Mouse (Mus musculus): ENCODE data around the gene Trmt5. TPM values are rescaled to one million over a fixed set of nuclear protein-coding genes. Genes with fewer than 3 reads are reported as not detected.

Gene Trmt5
- total and polyA plus RNA-seq, 3 experiments, result 21.9 to 51.3 (median 40.5) TPM

DNA sequence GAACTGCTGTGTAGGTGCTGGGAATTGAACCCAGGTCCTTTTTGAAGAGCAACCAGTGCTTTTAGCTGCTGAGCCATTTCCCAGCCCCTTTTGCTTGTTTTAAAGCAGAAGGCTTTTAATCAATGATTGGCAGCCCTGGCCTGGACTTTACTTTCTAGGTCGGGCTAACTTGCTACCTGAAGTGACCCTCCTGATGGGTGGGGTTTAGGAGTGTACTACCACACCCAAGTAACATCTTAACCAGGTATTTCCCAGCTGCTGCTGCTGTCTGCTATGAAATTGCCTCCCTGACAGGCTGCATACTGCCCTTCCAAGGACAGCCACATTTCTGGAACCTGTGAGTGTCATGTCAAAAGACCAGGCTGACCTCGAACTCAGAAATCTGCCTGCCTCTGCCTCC is 14.0 kb upstream of the Trmt5 start:
- dilution Hi-C loops (cut with MboI; ENCODE audit: extremely low pct_ligation_motif_present, extremely low pct_unique_long_range_greater_than_20kb, low sequenced_read_pairs) (no loop called here), in situ Hi-C loops (cut with MboI; ENCODE audit: low pct_ligation_motif_present, low pct_unique_long_range_greater_than_20kb, low sequenced_read_pairs) (loop anchor here (25.0 kb wide), 1 partner anchor 263 kb away; no protein-coding TSS in a partner anchor)
- no peak overlapping the region for H3K4me2 ChIP-seq (ENCODE audit: insufficient read depth, low read depth, poor library complexity, severe bottlenecking)
- no peaks in the 10 kb centered on the region for H3K27me3 ChIP-seq (replicated peaks)
- no peak for TF ChIP-seq NRF1 (IDR thresholded peaks at IDR 0.05; ENCODE audit: low read depth, low read length)
- no peak for TF ChIP-seq ETS1 (conservative IDR thresholded peaks at IDR 0.05; ENCODE audit: low read depth, low read length)
- TF ChIP-seq JUND (conservative IDR thresholded peaks at IDR 0.05; ENCODE audit: low read depth, low read length), result no peak
- TF ChIP-seq E2F4 (IDR thresholded peaks at IDR 0.05; ENCODE audit: insufficient replicate concordance, low read depth, low read length), result no peak
- H3K9me3 ChIP-seq (replicated peaks; ENCODE audit: low read length), result no peaks in the 10 kb centered on the region
- H3K79me2 ChIP-seq (replicated peaks; ENCODE audit: control insufficient read depth, extremely low read depth, insufficient read depth, poor library complexity, severe bottlenecking), result no peaks in the 10 kb centered on the region
- DNase-seq (ENCODE audit: extremely low read depth), result no peak
- H3K27ac ChIP-seq (ENCODE audit: insufficient read depth, low read depth), result no peak overlapping the region
- no peak overlapping the region for H3K4me3 ChIP-seq (replicated peaks in 1 of 3; ENCODE audit: low read depth in 2 of 3, low read length in 2 of 3, poor library complexity in 1 of 3)
- H3K36me3 ChIP-seq (replicated peaks in 1 of 2; ENCODE audit: control insufficient read depth in 1 of 2, insufficient read depth in 1 of 2, low read length in 1 of 2), result peaks cover 5 to 61% of the 10 kb centered on the region in 2 experiments
- H3K4me1 ChIP-seq (ENCODE audit: control insufficient read depth in 1 of 2, insufficient read depth in 2 of 2), result peaks cover 0 to 4% of the 10 kb centered on the region in 2 experiments; a peak in 2 of 4 replicates
- no peak overlapping the region for H3K9ac ChIP-seq (ENCODE audit: insufficient read depth, low read depth)

DNA sequence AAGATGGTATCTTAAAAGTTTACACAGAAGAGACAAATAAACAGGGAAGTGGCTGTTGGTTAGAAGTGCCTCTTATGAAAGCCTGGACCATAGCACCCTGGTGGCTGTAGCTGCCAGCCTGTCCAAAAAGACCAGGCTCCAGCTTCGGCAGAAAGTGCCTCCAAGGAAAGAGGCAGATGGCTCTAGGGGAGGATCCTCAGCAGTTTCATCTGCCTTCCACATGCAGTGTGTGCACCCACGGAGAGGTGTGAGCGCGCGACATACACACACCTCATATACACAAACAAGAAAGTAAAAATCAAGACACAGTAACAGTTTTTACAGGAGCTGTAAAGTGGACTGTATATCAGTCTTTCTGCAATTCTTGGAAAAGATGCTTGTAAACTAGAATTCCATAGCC is 12.1 kb upstream of the Trmt5 start:
- dilution Hi-C loops (cut with MboI; ENCODE audit: extremely low pct_ligation_motif_present, extremely low pct_unique_long_range_greater_than_20kb, low sequenced_read_pairs), result no loop called here
- H3K4me2 ChIP-seq (ENCODE audit: insufficient read depth, low read depth, poor library complexity, severe bottlenecking), result no peak overlapping the region
- H3K9me3 ChIP-seq (replicated peaks; ENCODE audit: low read length), result no peaks in the 10 kb centered on the region
- H3K9ac ChIP-seq (ENCODE audit: insufficient read depth, low read depth), result no peak overlapping the region
- no peak overlapping the region for H3K4me3 ChIP-seq (replicated peaks in 1 of 3; ENCODE audit: low read depth in 2 of 3, low read length in 2 of 3, poor library complexity in 1 of 3)
- peaks cover 11 to 21% of the 10 kb centered on the region in 2 experiments for H3K4me1 ChIP-seq (ENCODE audit: control insufficient read depth in 1 of 2, insufficient read depth in 2 of 2)
- no peaks in the 10 kb centered on the region for H3K27me3 ChIP-seq (replicated peaks)
- TF ChIP-seq UBTF (IDR thresholded peaks at IDR 0.05; ENCODE audit: low read depth, low read length), result no peak
- TF ChIP-seq TCF12 (IDR thresholded peaks at IDR 0.05; ENCODE audit: low read depth, low read length), result no peak
- TF ChIP-seq JUND (conservative IDR thresholded peaks at IDR 0.05; ENCODE audit: low read depth, low read length), result no peak
- TF ChIP-seq ZKSCAN1 (IDR thresholded peaks at IDR 0.05; ENCODE audit: borderline replicate concordance, low read depth, low read length), result no peak
- TF ChIP-seq ZNF384 (IDR thresholded peaks at IDR 0.05; ENCODE audit: low read depth, low read length), result no peak
- TF ChIP-seq MXI1 (IDR thresholded peaks at IDR 0.05; ENCODE audit: low read depth, low read length), result no peak
- TF ChIP-seq TBP (conservative IDR thresholded peaks at IDR 0.05; ENCODE audit: low read depth, low read length), result no peak
- TF ChIP-seq RCOR1 (conservative IDR thresholded peaks at IDR 0.05; ENCODE audit: low read depth, low read length), result no peak
- no peak for TF ChIP-seq SIN3A (IDR thresholded peaks at IDR 0.05; ENCODE audit: low read length)
- TF ChIP-seq CHD1 (IDR thresholded peaks at IDR 0.05; ENCODE audit: low read depth, low read length), result no peak
- TF ChIP-seq RAD21 (IDR thresholded peaks at IDR 0.05; ENCODE audit: low read depth, low read length), result no peak
- H3K27ac ChIP-seq (ENCODE audit: insufficient read depth, low read depth), result no peak overlapping the region
- H3K79me2 ChIP-seq (replicated peaks; ENCODE audit: control insufficient read depth, extremely low read depth, insufficient read depth, poor library complexity, severe bottlenecking), result no peaks in the 10 kb centered on the region
- in situ Hi-C loops (cut with MboI; ENCODE audit: low pct_ligation_motif_present, low pct_unique_long_range_greater_than_20kb, low sequenced_read_pairs), result no loop called here
- peaks cover 9 to 68% of the 10 kb centered on the region in 2 experiments for H3K36me3 ChIP-seq (replicated peaks in 1 of 2; ENCODE audit: control insufficient read depth in 1 of 2, insufficient read depth in 1 of 2, low read length in 1 of 2)
- no peak for DNase-seq (ENCODE audit: extremely low read depth)
